Mouse (Mus musculus) liver, embryonic 11.5 days (tissue): Measurements from ENCODE around the gene Cdan1. TPM values are rescaled to one million over a fixed set of nuclear protein-coding genes. Genes with fewer than 3 reads are reported as not detected.

ENCODE experiments used
- polyA plus RNA-seq: library from polyadenylated mRNA; unstranded; fragments of >200 nt; fragmentation: Nextera tagmentation; extraction: Ambion mirVana; gene quantifications from 2 replicates; pipeline ENCODE4 v1.2.1, GENCODE M21; 2014

Cdan1 gene
- polyA plus RNA-seq, 1 experiment from 2014 or later, result 9.3 TPM

Other genes with a start within 250 kb of the Cdan1 start
- gene Haus2, start 240.7 kb downstream of the Cdan1 start, polyA plus RNA-seq, result 30.6 and 31.2 TPM in 2 replicates
- gene Lrrc57, start 240.6 kb downstream of the Cdan1 start, polyA plus RNA-seq, result 17.2 and 24.2 TPM in 2 replicates
- 3.0 and 3.5 TPM in 2 replicates for gene Stard9, start 221.0 kb downstream of the Cdan1 start, polyA plus RNA-seq
- gene Ttbk2, start 476 bp upstream of the Cdan1 start, polyA plus RNA-seq, result 2.5 and 2.9 TPM in 2 replicates
- 22.3 and 23.4 TPM in 2 replicates for gene Ubr1, start 120.6 kb upstream of the Cdan1 start, polyA plus RNA-seq
- gene Tmem62, start 126.9 kb upstream of the Cdan1 start, polyA plus RNA-seq, result 3.0 and 3.7 TPM in 2 replicates
- gene Ccndbp1, start 158.3 kb upstream of the Cdan1 start, polyA plus RNA-seq, result 42.6 and 45.0 TPM in 2 replicates
- 61.3 and 70.2 TPM in 2 replicates for gene Epb42, start 186.9 kb upstream of the Cdan1 start, polyA plus RNA-seq
- gene Tgm5, start 235.7 kb upstream of the Cdan1 start, polyA plus RNA-seq, result 0.16 and 0.38 TPM in 2 replicates